Mouse (Mus musculus): ENCODE measurements around the gene Pgc. TPM values are rescaled to one million over a fixed set of nuclear protein-coding genes. Genes with fewer than 3 reads are reported as not detected.

The Pgc gene
- polyA plus RNA-seq, 1 experiment from 2014 or later, result not detected

DNA sequence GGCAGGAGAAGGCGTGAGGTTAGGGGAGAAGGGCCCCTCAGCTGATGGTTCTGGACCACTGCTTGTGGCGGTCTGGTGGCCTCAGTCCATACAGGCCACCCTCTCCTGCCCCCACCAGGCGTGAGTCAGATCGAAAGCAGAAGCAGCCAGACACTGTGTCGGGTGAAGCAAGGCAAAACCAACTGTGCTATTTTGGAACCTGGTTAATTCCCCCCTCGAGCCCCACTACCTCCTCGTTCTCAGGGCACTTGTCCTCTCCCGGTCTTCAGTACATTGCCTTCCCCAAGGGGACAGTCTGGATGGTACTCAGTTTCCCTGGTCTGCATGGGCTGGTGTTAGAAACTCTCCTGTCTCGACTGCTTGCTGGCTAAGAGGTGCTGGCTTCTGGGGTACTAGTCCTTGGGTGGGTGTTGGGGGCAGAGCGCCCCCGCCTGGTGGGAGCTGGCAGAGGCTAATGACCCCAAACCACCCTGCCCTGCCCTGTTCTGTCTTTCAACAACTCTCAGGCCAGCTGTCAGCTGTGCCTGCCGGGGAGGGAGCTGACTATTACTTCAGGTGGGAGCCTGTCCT, 42.1 kb downstream of the Pgc start:
- Histone ChIP-seq H3K4me3 (no peak overlapping the region), H3K27ac (no peak overlapping the region), H3K9ac (no peak overlapping the region), H3K4me2 (replicated peaks) (no peak overlapping the region), H3K4me1 (no peaks in the 10 kb centered on the region), H3K9me3 (peaks cover 8% of the 10 kb centered on the region; the same call in 1 of the 2 replicates), H3K36me3 (no peaks in the 10 kb centered on the region), H3K27me3 (no peaks in the 10 kb centered on the region)
- 56% methylated on average over 12 of the region's 12 CpGs for WGBS
- no peak for ATAC-seq (ENCODE audit: insufficient number of reproducible peaks, insufficient read depth, low FRiP score, low TSS enrichment)

GRCm38 (mm10) chr17:47769389-47770299, 43.0 kb downstream of the Pgc start:
- Histone ChIP-seq H3K27ac (no peak overlapping the region), H3K4me1 (no peaks in the 10 kb centered on the region)
- WGBS, result 80% methylated on average over 11 of the region's 11 CpGs

GRCm38 (mm10) chr17:47773604-47774003, 47.0 kb downstream of the Pgc start:
- no peak overlapping the region for H3K4me3 ChIP-seq
- 0 out of 2 replicates have a peak overlapping the region, but pooled peaks have one; percentile 23 for H3K27ac ChIP-seq
- no peaks in the 10 kb centered on the region for H3K4me1 ChIP-seq
- peaks cover 8% of the 10 kb centered on the region; the same call in 1 of the 2 replicates for H3K9me3 ChIP-seq
- 36% methylated on average over 6 of the region's 6 CpGs for WGBS
- H3K9ac ChIP-seq, result no peak overlapping the region
- no peak for ATAC-seq (ENCODE audit: insufficient number of reproducible peaks, insufficient read depth, low FRiP score, low TSS enrichment)
- no peaks in the 10 kb centered on the region for H3K27me3 ChIP-seq
- no peak overlapping the region for H3K4me2 ChIP-seq (replicated peaks)
- no peaks in the 10 kb centered on the region for H3K36me3 ChIP-seq

More at GRCm38 (mm10) chr17:47769389-47770299, 43.0 kb downstream of the Pgc start:
- no peak overlapping the region for H3K4me3 ChIP-seq
- ATAC-seq (ENCODE audit: insufficient number of reproducible peaks, insufficient read depth, low FRiP score, low TSS enrichment), result no peak
- H3K9ac ChIP-seq, result no peak overlapping the region
- H3K36me3 ChIP-seq, result no peaks in the 10 kb centered on the region
- no peak overlapping the region for H3K4me2 ChIP-seq (replicated peaks)
- peaks cover 8% of the 10 kb centered on the region; the same call in 1 of the 2 replicates for H3K9me3 ChIP-seq
- no peaks in the 10 kb centered on the region for H3K27me3 ChIP-seq

- Histone ChIP-seq H3K27me3 (no peaks in the 10 kb centered on the region), H3K27ac (no peak overlapping the region), H3K9ac (no peak overlapping the region), H3K4me3 (no peak overlapping the region), H3K36me3 (no peaks in the 10 kb centered on the region), H3K4me1 (no peaks in the 10 kb centered on the region), H3K4me2 (replicated peaks) (no peak overlapping the region), H3K9me3 (peaks cover 1% of the 10 kb centered on the region; the same call in 1 of the 2 replicates)
- ATAC-seq (ENCODE audit: insufficient number of reproducible peaks, insufficient read depth, low FRiP score, low TSS enrichment), result no peak
- 78% methylated on average over 2 of the region's 2 CpGs for WGBS
Observed at GRCm38 (mm10) chr17:47777141-47777540, 50.5 kb downstream of the Pgc start.

DNA sequence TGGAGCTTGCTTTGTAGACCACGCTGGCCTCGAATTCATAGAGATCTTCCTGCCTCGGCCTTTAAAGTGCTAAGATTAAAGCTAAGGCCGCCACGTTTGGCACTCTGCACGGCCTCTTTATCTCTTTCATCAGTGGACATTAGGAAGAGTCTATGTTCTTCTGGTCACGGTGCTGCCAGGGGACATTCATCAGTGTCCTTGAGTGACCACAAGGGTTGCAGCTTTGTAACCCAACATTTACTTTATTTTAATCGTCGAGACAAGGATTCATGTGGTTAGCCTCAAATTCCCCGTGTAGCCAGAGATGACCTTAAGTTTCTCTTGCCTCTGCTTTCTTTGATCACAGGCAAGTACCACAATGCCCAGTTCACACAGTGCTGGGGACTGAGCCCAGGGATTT, 53.8 kb downstream of the Pgc start:
- Histone ChIP-seq H3K4me2 (replicated peaks) (no peak overlapping the region), H3K4me3 (no peak overlapping the region), H3K27me3 (no peaks in the 10 kb centered on the region), H3K4me1 (0 out of 2 replicates have a peak, but pooled peaks cover 4% of the 10 kb centered on the region), H3K9me3 (no peaks in the 10 kb centered on the region), H3K9ac (no peak overlapping the region), H3K27ac (no peak overlapping the region), H3K36me3 (no peaks in the 10 kb centered on the region)
- no peak for ATAC-seq (ENCODE audit: insufficient number of reproducible peaks, insufficient read depth, low FRiP score, low TSS enrichment)
- WGBS, result 78% methylated on average over 10 of the region's 10 CpGs

- peaks cover 6% of the 10 kb centered on the region; the same call in 1 of the 2 replicates for H3K4me1 ChIP-seq
- WGBS, result 85% methylated on average over 3 of the region's 3 CpGs
Observed at GRCm38 (mm10) chr17:47782486-47782885, 55.8 kb downstream of the Pgc start.

GRCm38 (mm10) chr17:47783445-47784223, 57.0 kb downstream of the Pgc start:
- Histone ChIP-seq H3K36me3 (no peaks in the 10 kb centered on the region), H3K9ac (no peak overlapping the region), H3K27me3 (peaks cover 4% of the 10 kb centered on the region; the same call in 1 of the 2 replicates), H3K27ac (no peak overlapping the region), H3K4me2 (replicated peaks) (no peak overlapping the region), H3K4me3 (no peak overlapping the region), H3K9me3 (no peaks in the 10 kb centered on the region), H3K4me1 (peaks cover 18% of the 10 kb centered on the region)
- no peak for ATAC-seq (ENCODE audit: insufficient number of reproducible peaks, insufficient read depth, low FRiP score, low TSS enrichment)
- 78% methylated on average over 8 of the region's 8 CpGs for WGBS

More at GRCm38 (mm10) chr17:47782486-47782885, 55.8 kb downstream of the Pgc start:
- H3K27me3 ChIP-seq, result peaks cover 4% of the 10 kb centered on the region; the same call in 1 of the 2 replicates
- H3K4me3 ChIP-seq, result no peak overlapping the region
- H3K27ac ChIP-seq, result no peak overlapping the region
- H3K36me3 ChIP-seq, result no peaks in the 10 kb centered on the region
- no peaks in the 10 kb centered on the region for H3K9me3 ChIP-seq
- ATAC-seq (ENCODE audit: insufficient number of reproducible peaks, insufficient read depth, low FRiP score, low TSS enrichment), result no peak
- H3K4me2 ChIP-seq (replicated peaks), result no peak overlapping the region
- H3K9ac ChIP-seq, result no peak overlapping the region

Other genes with a start within 250 kb of the Pgc start
- 34.2 and 35.8 TPM in 2 replicates for gene Taf8, start 224.6 kb upstream of the Pgc start, polyA plus RNA-seq (2016; fragmentation: Nextera tagmentation; extraction: Ambion mirVana)
- 355 and 362 TPM in 2 replicates for gene Ccnd3, start 221.8 kb upstream of the Pgc start, polyA plus RNA-seq (2016; fragmentation: Nextera tagmentation; extraction: Ambion mirVana)
- gene Bysl, start 115.3 kb upstream of the Pgc start, polyA plus RNA-seq (2016; fragmentation: Nextera tagmentation; extraction: Ambion mirVana), result 29.6 and 30.7 TPM in 2 replicates
- 46.9 and 47.2 TPM in 2 replicates for gene Med20, start 115.3 kb upstream of the Pgc start, polyA plus RNA-seq (2016; fragmentation: Nextera tagmentation; extraction: Ambion mirVana)
- gene Gm20517, start 115.3 kb upstream of the Pgc start, polyA plus RNA-seq (2016; fragmentation: Nextera tagmentation; extraction: Ambion mirVana), result 1.6 and 2.2 TPM in 2 replicates
- gene Usp49, start 96.2 kb upstream of the Pgc start, polyA plus RNA-seq (2016; fragmentation: Nextera tagmentation; extraction: Ambion mirVana), result 9.5 and 11.0 TPM in 2 replicates
- gene Tomm6, start 38.5 kb upstream of the Pgc start, polyA plus RNA-seq (2016; fragmentation: Nextera tagmentation; extraction: Ambion mirVana), result 397 and 414 TPM in 2 replicates
- gene Frs3, start 37.8 kb upstream of the Pgc start, polyA plus RNA-seq (2016; fragmentation: Nextera tagmentation; extraction: Ambion mirVana), result 7.3 and 8.0 TPM in 2 replicates
- 0.27 and 0.31 TPM in 2 replicates for gene Gm21981, start 32.4 kb upstream of the Pgc start, polyA plus RNA-seq (2016; fragmentation: Nextera tagmentation; extraction: Ambion mirVana)
- 0.87 and 1.2 TPM in 2 replicates for gene Prickle4, start 32.1 kb upstream of the Pgc start, polyA plus RNA-seq (2016; fragmentation: Nextera tagmentation; extraction: Ambion mirVana)
- 5.2 and 6.0 TPM in 2 replicates for gene Tfeb, start 10.2 kb downstream of the Pgc start, polyA plus RNA-seq (2016; fragmentation: Nextera tagmentation; extraction: Ambion mirVana)
- 35.6 and 49.2 TPM in 2 replicates for gene Mdfi, start 107.8 kb downstream of the Pgc start, polyA plus RNA-seq (2016; fragmentation: Nextera tagmentation; extraction: Ambion mirVana)
- 51.0 and 52.4 TPM in 2 replicates for gene Foxp4, start 197.8 kb downstream of the Pgc start, polyA plus RNA-seq (2016; fragmentation: Nextera tagmentation; extraction: Ambion mirVana)